Mouse (Mus musculus): Measurements from ENCODE around the gene Prelid3b. TPM values are rescaled to one million over a fixed set of nuclear protein-coding genes. Genes with fewer than 3 reads are reported as not detected.

Prelid3b gene
- total and polyA plus RNA-seq, 2 experiments from 2014 or later: 68.7 to 106 TPM

- H3K27me3 ChIP-seq (ENCODE audit: insufficient read depth, low read length): no peaks in the 10 kb centered on the region
- 90% methylated on average over 4 of the region's 4 CpGs for whole genome bisulfite sequencing
Measured at GRCm38 (mm10) chr2:174507998-174508397, 35.1 kb upstream of the Prelid3b start.

GRCm38 (mm10) chr2:174502831-174503460 lies 30.1 kb upstream of the Prelid3b start:
- 83% methylated on average over 25 of the region's 25 CpGs for WGBS
- Histone ChIP-seq H3K27me3 (ENCODE audit: insufficient read depth, low read length) (no peaks in the 10 kb centered on the region), H3K9ac (no peak overlapping the region), H3K4me3 (ENCODE audit: low read depth, low read length) (no peak overlapping the region), H3K27ac (ENCODE audit: low read depth, low read length) (no peak overlapping the region), H3K4me2 (ENCODE audit: low read depth) (no peak overlapping the region), H3K9me3 (ENCODE audit: low read length) (no peaks in the 10 kb centered on the region), H3K36me3 (ENCODE audit: insufficient read depth) (no peaks in the 10 kb centered on the region), H3K4me1 (ENCODE audit: insufficient read depth) (no peaks in the 10 kb centered on the region)
- DNase-seq (no peak), ATAC-seq (no peak)
- no peak for TF ChIP-seq CTCF (IDR thresholded peaks at IDR 0.05; ENCODE audit: low read depth)

More at GRCm38 (mm10) chr2:174507998-174508397, 35.1 kb upstream of the Prelid3b start:
- DNase-seq (no peak), ATAC-seq (no peak)
- H3K9me3 ChIP-seq (ENCODE audit: low read length): no peaks in the 10 kb centered on the region
- no peak overlapping the region for H3K4me2 ChIP-seq (ENCODE audit: low read depth)
- no peaks in the 10 kb centered on the region for H3K4me1 ChIP-seq (ENCODE audit: insufficient read depth)
- no peak overlapping the region for H3K4me3 ChIP-seq (ENCODE audit: low read depth, low read length)
- no peaks in the 10 kb centered on the region for H3K36me3 ChIP-seq (ENCODE audit: insufficient read depth)
- TF ChIP-seq CTCF (IDR thresholded peaks at IDR 0.05; ENCODE audit: low read depth): no peak
- H3K27ac ChIP-seq (ENCODE audit: low read depth, low read length): no peak overlapping the region
- H3K9ac ChIP-seq: no peak overlapping the region

GRCm38 (mm10) chr2:174502321-174502720 lies 29.4 kb upstream of the Prelid3b start:
- no peaks in the 10 kb centered on the region for H3K27me3 ChIP-seq (ENCODE audit: insufficient read depth, low read length)
- no peak overlapping the region for H3K4me3 ChIP-seq (ENCODE audit: low read depth, low read length)
- no peak overlapping the region for H3K27ac ChIP-seq (ENCODE audit: low read depth, low read length)
- H3K9ac ChIP-seq: no peak overlapping the region
- no peaks in the 10 kb centered on the region for H3K4me1 ChIP-seq (ENCODE audit: insufficient read depth)
- ATAC-seq (peak; percentile 50; the same call in 1 of the 2 replicates), DNase-seq (no peak)
- 35% methylated on average over 5 of the region's 5 CpGs for WGBS
- no peaks in the 10 kb centered on the region for H3K36me3 ChIP-seq (ENCODE audit: insufficient read depth)
- no peaks in the 10 kb centered on the region for H3K9me3 ChIP-seq (ENCODE audit: low read length)
- no peak overlapping the region for H3K4me2 ChIP-seq (ENCODE audit: low read depth)
- TF ChIP-seq CTCF (IDR thresholded peaks at IDR 0.05; ENCODE audit: low read depth): no peak

- Histone ChIP-seq H3K36me3 (ENCODE audit: insufficient read depth) (no peaks in the 10 kb centered on the region), H3K4me3 (ENCODE audit: low read depth, low read length) (no peak overlapping the region), H3K27me3 (ENCODE audit: insufficient read depth, low read length) (no peaks in the 10 kb centered on the region), H3K9me3 (ENCODE audit: low read length) (no peaks in the 10 kb centered on the region), H3K27ac (ENCODE audit: low read depth, low read length) (no peak overlapping the region), H3K4me1 (ENCODE audit: insufficient read depth) (no peaks in the 10 kb centered on the region), H3K4me2 (ENCODE audit: low read depth) (no peak overlapping the region), H3K9ac (no peak overlapping the region)
- no peak for TF ChIP-seq CTCF (IDR thresholded peaks at IDR 0.05; ENCODE audit: low read depth)
- 81% methylated on average over 8 of the region's 8 CpGs for WGBS
- ATAC-seq (no peak), DNase-seq (no peak)
Measured at GRCm38 (mm10) chr2:174501517-174501916, 28.6 kb upstream of the Prelid3b start.

- ATAC-seq: no peak
- no peak overlapping the region for H3K27ac ChIP-seq (ENCODE audit: low read depth, low read length)
- no peak for DNase-seq
- no peaks in the 10 kb centered on the region for H3K27me3 ChIP-seq (ENCODE audit: insufficient read depth, low read length)
- no peaks in the 10 kb centered on the region for H3K4me1 ChIP-seq (ENCODE audit: insufficient read depth)
- WGBS: 71% methylated on average over 14 of the region's 14 CpGs
- no peak for TF ChIP-seq CTCF (IDR thresholded peaks at IDR 0.05; ENCODE audit: low read depth)
- H3K9me3 ChIP-seq (ENCODE audit: low read length): no peaks in the 10 kb centered on the region
- no peak overlapping the region for H3K4me2 ChIP-seq (ENCODE audit: low read depth)
- H3K36me3 ChIP-seq (ENCODE audit: insufficient read depth): no peaks in the 10 kb centered on the region
- H3K9ac ChIP-seq: no peak overlapping the region
- H3K4me3 ChIP-seq (ENCODE audit: low read depth, low read length): no peak overlapping the region
Measured at GRCm38 (mm10) chr2:174500814-174501503, 28.1 kb upstream of the Prelid3b start.

GRCm38 (mm10) chr2:174492858-174493257 lies 20.0 kb upstream of the Prelid3b start:
- DNase-seq (no peak), ATAC-seq (no peak)
- no peak for TF ChIP-seq CTCF (IDR thresholded peaks at IDR 0.05; ENCODE audit: low read depth)
- Histone ChIP-seq H3K9me3 (ENCODE audit: low read length) (0 out of 2 replicates have a peak, but pooled peaks cover 3% of the 10 kb centered on the region), H3K4me2 (ENCODE audit: low read depth) (no peak overlapping the region), H3K27ac (ENCODE audit: low read depth, low read length) (no peak overlapping the region), H3K4me3 (ENCODE audit: low read depth, low read length) (no peak overlapping the region), H3K27me3 (ENCODE audit: insufficient read depth, low read length) (no peaks in the 10 kb centered on the region), H3K9ac (no peak overlapping the region), H3K36me3 (ENCODE audit: insufficient read depth) (no peaks in the 10 kb centered on the region), H3K4me1 (ENCODE audit: insufficient read depth) (no peaks in the 10 kb centered on the region)
- 72% methylated on average over 2 of the region's 2 CpGs for WGBS

- 94% methylated on average over 5 of the region's 5 CpGs for whole genome bisulfite sequencing
- DNase-seq (no peak), ATAC-seq (no peak)
Measured at GRCm38 (mm10) chr2:174487005-174487404, 14.1 kb upstream of the Prelid3b start.

More at GRCm38 (mm10) chr2:174487005-174487404, 14.1 kb upstream of the Prelid3b start:
- no peak for TF ChIP-seq CTCF (IDR thresholded peaks at IDR 0.05; ENCODE audit: low read depth)
- no peak overlapping the region for H3K4me3 ChIP-seq (ENCODE audit: low read depth, low read length)
- no peak overlapping the region for H3K4me2 ChIP-seq (ENCODE audit: low read depth)
- no peaks in the 10 kb centered on the region for H3K27me3 ChIP-seq (ENCODE audit: insufficient read depth, low read length)
- H3K9me3 ChIP-seq (ENCODE audit: low read length): no peaks in the 10 kb centered on the region
- no peaks in the 10 kb centered on the region for H3K4me1 ChIP-seq (ENCODE audit: insufficient read depth)
- H3K36me3 ChIP-seq (ENCODE audit: insufficient read depth): no peaks in the 10 kb centered on the region
- H3K27ac ChIP-seq (ENCODE audit: low read depth, low read length): no peak overlapping the region
- H3K9ac ChIP-seq: no peak overlapping the region

Data from forebrain, postnatal 0 days (tissue).